Mouse (Mus musculus) NIH3T3 (cell line): Measurements from ENCODE around the gene Mycbpap.

Source experiments
- DNase-seq: peaks from one replicate; pipeline ENCODE4 v3.0.0-alpha.2; 2012; ENCODE audit warnings: low read depth

The Mycbpap gene

DNA sequence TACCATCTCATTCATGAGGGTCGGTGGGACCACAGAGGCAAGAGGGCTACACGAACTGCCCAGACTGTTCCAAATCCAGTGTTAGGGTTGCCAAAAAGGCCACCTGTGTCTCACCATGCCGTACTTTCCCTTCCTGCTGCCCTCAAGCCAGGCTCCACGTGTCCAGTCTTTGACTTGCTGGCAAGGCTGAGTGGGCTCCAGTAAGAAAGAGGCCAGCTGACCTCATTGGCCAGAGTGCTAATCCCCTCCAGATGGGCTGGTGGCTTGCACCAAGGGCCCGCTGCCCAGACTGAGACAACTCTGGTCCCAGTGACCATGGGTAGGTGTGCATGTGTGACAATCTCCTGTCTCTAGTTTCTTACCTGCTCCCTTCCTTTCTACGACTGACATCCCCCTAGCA lies 43.9 kb downstream of the Mycbpap start:
- DNase-seq = peak; percentile 18

GRCm38 (mm10) chr11:94475722-94476121 lies 45.8 kb downstream of the Mycbpap start:
- DNase-seq = no peak

DNA sequence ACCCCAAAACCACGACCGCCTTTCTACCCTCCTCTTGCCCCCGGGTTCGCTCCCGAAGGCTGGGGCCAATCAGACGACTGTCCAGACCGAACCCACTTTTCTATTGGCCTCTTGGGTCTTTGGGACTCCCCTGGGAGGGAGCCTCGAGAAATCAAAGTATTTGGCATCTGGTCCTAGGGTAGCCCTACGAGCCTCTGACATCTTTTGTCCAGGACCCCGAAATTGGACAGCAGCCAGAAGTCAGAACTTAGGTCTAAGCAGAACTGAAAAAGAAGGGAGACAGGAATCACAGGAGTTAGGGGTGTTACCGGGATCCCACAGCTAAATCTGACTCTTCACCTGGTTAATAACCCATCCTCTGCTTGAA lies 47.0 kb downstream of the Mycbpap start:
- DNase-seq = no peak

DNA sequence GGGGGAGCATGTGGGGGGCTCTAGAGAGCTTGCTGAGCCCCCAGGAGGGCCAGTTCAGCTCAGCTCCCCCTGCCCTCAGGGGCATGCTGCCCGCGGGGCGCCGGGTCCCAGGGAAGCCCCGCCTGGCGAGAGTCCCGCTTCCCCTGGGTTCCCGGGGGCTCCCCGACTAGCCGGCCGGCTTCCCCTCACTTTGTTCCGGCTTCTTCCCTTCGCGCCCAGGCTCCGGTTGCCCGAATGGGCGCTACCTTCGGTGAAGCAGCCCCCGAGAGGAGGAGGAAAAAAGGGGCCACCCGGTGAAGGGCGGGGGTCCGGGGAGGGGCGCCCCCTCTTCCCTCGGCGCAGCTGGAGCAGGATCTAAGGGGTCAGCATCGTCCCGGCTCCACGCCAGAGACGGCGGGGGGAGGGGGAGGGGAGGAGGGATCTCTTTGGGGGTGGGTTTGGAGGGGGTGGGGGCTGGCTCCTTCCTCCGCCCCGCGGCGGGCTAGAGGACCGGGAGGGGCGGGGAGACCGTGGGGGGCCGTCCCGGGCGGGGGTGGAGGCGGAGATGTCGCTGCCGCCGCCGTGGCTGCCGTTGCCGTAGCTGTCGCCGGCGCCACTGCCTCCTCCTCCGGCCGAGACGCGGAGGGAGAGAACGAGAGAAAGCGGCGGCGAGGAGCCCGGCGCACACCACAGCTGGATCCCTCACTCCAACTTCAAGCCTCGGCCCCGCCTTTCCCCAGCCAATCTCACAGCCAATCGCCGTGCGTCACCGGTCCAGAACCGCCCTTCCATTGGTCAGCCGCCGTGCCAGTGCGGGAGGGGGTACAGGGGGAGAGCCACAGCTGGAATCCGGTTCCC lies 47.6 kb downstream of the Mycbpap start, which contains the start of gene Cacna1g:
Gene Cacna1g, minus strand, starts transcription at position 492 of the 837 bp plus-strand sequence.
- DNase-seq = peak; percentile 94

- peak; percentile 31 for DNase-seq
These were observed 48.4 kb downstream of the Mycbpap start for GRCm38 (mm10) chr11:94472916-94473706.

- peak; percentile 54 for DNase-seq
These were observed 49.0 kb downstream of the Mycbpap start for GRCm38 (mm10) chr11:94472585-94472915.

DNA sequence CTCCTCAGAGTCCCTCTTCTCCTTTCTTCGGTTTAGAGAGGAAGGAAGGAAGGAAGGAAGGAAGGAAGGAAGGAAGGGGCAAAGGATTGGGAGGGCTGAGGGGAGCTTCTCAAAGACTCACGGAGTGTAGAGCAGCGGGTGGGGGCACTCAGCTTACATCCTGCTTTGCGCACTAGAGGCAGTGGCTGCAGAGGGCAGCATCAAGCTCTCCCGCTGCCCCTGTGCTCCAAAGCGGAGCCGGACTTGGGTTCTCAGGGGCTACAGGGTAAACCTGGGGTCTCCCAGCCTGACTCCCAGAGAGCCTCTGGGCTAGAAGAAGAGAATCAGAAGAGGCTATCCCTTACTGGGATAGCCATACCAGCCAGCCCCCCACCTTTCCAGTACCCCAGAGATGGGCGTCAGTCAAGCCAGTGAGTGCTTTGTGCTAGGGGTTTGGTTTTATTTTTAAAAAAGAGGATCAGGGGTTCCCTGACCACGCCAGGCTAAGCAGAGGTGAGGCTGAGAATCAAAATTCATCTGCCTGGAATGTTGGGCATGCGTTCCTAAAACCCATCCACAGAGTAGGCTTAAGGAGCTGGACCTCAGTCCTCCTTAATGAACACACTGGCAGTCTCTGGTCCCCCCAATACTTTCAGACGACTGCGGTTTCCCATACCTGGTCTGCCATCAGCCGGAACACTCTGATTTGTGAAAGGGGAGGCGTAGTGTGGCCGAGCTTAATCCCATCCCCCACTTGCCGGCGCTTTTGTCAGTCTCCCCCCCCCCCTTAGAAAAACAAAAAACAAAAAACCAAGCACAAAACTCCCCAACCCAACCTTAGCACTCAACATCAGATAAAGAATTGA lies 49.6 kb downstream of the Mycbpap start:
- no peak for DNase-seq

DNA sequence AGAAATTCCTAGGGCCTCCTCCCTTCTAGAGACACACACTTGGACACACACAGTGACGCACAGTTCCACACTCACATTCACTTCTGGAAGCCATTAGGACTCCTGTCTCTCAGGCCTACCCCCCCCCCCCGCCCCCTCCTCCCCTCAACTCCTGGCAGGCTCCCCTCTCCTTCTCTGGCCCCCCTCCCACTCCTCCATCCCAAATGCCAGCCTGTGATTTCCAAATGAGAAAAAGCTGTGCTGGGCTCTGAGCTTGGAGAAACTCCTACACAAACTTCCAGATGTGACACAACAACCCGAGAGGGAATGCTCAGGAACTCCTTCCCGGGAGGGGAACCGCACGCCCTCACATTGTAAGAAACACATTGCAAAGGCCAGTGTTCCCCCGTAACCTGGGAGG lies 51.2 kb downstream of the Mycbpap start:
- DNase-seq = peak; percentile 90

GRCm38 (mm10) chr11:94469136-94470064 lies 52.1 kb downstream of the Mycbpap start:
- peak; percentile 68 for DNase-seq

DNA sequence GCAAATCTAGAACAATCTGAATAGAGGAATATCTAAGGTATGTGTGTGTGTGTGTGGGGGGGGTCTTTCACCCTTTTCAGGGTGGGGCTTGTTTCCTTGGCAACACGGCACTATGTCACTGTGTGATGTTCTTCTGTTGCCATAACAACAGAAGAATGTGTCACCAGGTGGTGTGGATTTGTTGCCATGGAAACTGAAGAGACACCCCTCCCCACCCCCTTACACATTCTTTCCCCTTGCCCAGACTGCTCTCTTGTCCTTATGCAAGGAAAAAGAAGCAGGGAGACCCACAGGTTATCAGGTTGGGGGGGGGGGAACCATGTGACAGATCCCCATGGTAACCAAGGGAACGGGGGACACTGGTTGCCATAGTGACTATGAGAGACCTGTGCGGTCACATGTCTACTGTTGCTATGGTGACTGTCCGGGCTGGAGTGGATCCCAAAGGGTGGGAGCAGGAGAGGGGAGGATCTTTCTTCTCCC lies 52.9 kb downstream of the Mycbpap start:
- no peak for DNase-seq

DNA sequence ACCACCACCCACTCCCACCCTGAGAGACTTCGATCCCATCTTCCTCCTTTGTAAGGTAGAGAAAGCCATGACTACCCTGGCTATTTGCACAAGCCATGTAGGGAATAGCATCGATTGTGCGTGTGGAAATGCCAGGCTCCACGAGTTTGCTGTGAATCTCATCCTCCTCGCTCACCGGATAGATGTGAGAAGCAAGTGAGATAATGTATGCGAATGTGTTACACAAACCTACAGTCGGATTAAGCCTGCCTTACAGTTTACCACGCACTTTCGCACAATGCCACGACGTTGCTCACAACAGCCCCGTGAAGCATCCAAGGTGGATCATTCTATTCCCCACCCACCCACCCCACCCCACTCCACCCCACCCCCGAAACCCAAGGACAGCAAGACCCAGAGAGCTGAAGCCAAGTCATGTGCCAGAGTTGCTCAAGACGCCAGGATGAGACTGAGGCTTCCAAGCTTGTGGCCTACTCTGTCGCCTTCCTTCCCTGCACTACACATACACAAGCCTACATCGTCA lies 55.1 kb downstream of the Mycbpap start:
- peak; percentile 19 for DNase-seq

DNA sequence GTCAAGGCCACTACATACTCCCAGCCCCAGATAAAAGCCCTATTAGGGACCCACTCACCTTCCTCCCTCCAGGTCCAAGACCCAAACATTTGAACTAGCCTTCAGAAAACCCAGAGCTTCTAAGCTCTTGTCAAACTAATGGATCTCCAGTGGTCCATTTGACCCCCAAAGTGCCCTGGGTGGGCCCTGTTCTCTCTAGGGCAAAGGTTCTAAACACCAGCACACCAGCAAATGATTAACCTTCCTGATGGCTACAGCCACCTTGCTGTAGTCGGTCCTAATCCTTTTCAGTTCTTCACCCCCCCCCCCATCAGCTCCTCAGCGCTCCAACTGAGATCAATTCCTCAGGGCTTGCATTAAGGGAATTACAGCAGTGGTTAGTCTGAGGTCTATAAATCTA lies 57.4 kb downstream of the Mycbpap start:
- DNase-seq = no peak

DNA sequence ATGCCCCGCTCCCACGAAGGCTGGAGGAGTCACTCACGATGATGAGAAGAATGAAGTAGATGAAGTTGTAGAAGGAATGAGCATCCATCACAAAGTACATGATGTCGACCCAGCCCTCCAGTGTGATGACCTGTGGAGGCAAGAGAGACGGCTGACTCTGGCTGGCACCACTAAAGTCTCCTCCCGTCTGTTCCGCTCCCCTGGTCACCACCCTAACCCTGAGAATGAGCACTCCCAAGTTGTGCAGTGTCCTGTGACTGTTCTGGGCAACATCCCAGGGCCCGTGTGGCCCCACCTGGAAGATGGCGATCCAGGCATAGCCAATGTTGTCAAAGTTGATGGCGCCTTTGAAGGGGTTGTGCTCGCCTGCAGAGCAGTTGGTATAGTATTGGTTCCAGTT lies 59.7 kb downstream of the Mycbpap start:
- no peak for DNase-seq

DNA sequence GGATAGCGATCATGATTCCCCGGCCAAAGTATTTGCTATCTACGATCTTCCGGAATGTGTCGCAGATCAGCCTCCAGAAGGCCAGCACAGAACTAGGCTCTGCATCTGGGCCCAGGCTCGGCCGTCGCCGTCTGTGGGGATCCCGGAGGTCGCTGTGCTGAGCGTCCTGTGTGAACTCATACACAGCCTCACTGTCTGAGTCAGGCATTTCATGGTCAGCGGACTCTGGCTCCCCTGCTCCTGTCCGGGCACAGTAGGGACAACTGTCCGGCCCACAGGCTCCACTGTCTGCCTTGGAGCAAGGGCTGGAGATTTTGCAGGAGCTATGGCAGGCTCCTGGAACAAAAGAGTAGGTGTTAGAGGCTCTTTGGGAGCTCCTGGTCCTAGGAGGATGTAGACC lies 64.5 kb downstream of the Mycbpap start:
- DNase-seq = no peak

- no peak for DNase-seq
These were observed 65.2 kb downstream of the Mycbpap start for GRCm38 (mm10) chr11:94456347-94456746.

GRCm38 (mm10) chr11:94455161-94455820 lies 66.3 kb downstream of the Mycbpap start:
- no peak for DNase-seq

DNA sequence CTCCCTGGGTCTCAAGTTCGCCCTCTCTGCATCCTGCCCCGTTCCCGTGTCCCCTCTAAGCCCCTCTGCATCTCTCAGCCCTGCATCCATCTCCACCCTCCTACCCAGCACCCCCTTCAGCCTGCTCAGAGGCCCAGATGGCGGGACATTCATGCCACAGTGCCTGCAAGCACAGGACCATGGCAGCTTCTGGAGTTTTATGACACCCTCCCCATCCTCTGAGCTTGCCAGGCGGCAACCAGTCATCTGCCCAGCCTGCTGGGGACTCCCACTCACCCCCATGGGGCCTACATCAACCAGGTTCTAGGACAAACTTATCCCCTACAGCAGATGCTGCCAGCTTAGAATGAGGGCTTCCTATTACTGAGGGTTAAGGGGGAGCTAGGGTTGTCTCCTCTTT lies 66.8 kb downstream of the Mycbpap start:
- no peak for DNase-seq
